Mouse (Mus musculus) MEL (cell line): Measurements from ENCODE around the gene Rnf145. TPM values are rescaled to one million over a fixed set of nuclear protein-coding genes. Genes with fewer than 3 reads are reported as not detected.

Experiments used
- DNase-seq: peaks from one replicate; pipeline ENCODE4 v3.0.0; 2011; ENCODE audit warnings: low read depth, low spot score
- H3K27ac ChIP-seq: 2 replicates; pipeline ENCODE4 v1.5.1; 2012; ENCODE audit warnings: low read depth, mild to moderate bottlenecking, control low read depth, low read length, moderate library complexity; ENCODE audit not compliant: control insufficient read depth
- H3K27me3 ChIP-seq, 2 experiments: fragments of 150-350 bp in 1 of 2; sonication (generic) in 1 of 2; 2 replicates each; pipeline ENCODE4 v1.6.1; 2012; ENCODE audit warnings: low read length in 2 of 2, mild to moderate bottlenecking in 2 of 2, improper control_type of control experiment in 1 of 2, moderate library complexity in 1 of 2; ENCODE audit not compliant: insufficient read depth in 2 of 2, control insufficient read depth in 1 of 2
- H3K36me3 ChIP-seq, 2 experiments: 2 replicates each; pipeline ENCODE4 v1.6.1; 2012 to 2014; ENCODE audit warnings: low read length in 2 of 2, improper control_type of control experiment in 1 of 2, inconsistent platforms in 1 of 2, mild to moderate bottlenecking in 1 of 2; ENCODE audit not compliant: insufficient read depth in 2 of 2, control insufficient read depth in 1 of 2
- H3K4me1 ChIP-seq, 2 experiments: fragments of 150-350 bp in 1 of 2; sonication (generic) in 1 of 2; 2 replicates each; pipeline ENCODE4 v1.6.1; 2012; ENCODE audit warnings: low read length in 2 of 2, improper control_type of control experiment in 1 of 2, mild to moderate bottlenecking in 1 of 2; ENCODE audit not compliant: insufficient read depth in 2 of 2, control insufficient read depth in 1 of 2
- H3K4me3 ChIP-seq, 2 experiments: fragments of 150-350 bp in 1 of 2; sonication (generic) in 1 of 2; 2 replicates each; pipeline ENCODE4 v1.5.1; 2012; ENCODE audit warnings: low read depth in 2 of 2, low read length in 2 of 2, mild to moderate bottlenecking in 2 of 2, moderate library complexity in 2 of 2, control low read depth in 1 of 2, improper control_type of control experiment in 1 of 2; ENCODE audit not compliant: control insufficient read depth in 1 of 2, insufficient read depth in 1 of 2
- H3K79me2 ChIP-seq: 2 replicates; pipeline ENCODE4 v1.6.1; 2012; ENCODE audit warnings: mild to moderate bottlenecking, low read length, moderate library complexity; ENCODE audit not compliant: control insufficient read depth, poor library complexity, insufficient read depth
- H3K9ac ChIP-seq: 2 replicates; pipeline ENCODE4 v1.6.1; 2012; ENCODE audit warnings: low read depth, mild to moderate bottlenecking, control low read depth, low read length, moderate library complexity; ENCODE audit not compliant: control insufficient read depth, poor library complexity, severe bottlenecking
- H3K9me3 ChIP-seq: fragments of 150-350 bp; sonication (generic); replicated peaks from 2 replicates; pipeline ENCODE4 v1.6.1; 2012; ENCODE audit warnings: mild to moderate bottlenecking, low read length, improper control_type of control experiment, moderate library complexity; ENCODE audit not compliant: insufficient read depth
- GABPA ChIP-seq: IDR thresholded peaks from 2 replicates; pipeline ENCODE4 v1.6.1; 2012; ENCODE audit warnings: low read depth, mild to moderate bottlenecking, inconsistent platforms, low read length, improper control_type of control experiment, moderate library complexity
- MAFK ChIP-seq: IDR thresholded peaks from 2 replicates; pipeline ENCODE4 v1.6.1; 2011; ENCODE audit warnings: low read depth, mild to moderate bottlenecking, low read length, improper control_type of control experiment, borderline replicate concordance
- MEF2A ChIP-seq: IDR thresholded peaks from 2 replicates; pipeline ENCODE4 v1.6.1; 2014; ENCODE audit warnings: low read depth, mild to moderate bottlenecking, inconsistent platforms, low read length, improper control_type of control experiment; ENCODE audit not compliant: poor library complexity, insufficient replicate concordance, severe bottlenecking; ENCODE audit errors: extremely low read depth
- POLR2A ChIP-seq, 2 experiments: IDR thresholded peaks; 2 replicates each; pipeline ENCODE4 v1.6.1; 2011 to 2012; ENCODE audit warnings: low read length in 2 of 2, mild to moderate bottlenecking in 2 of 2, control low read depth in 1 of 2, improper control_type of control experiment in 1 of 2, low read depth in 1 of 2, moderate library complexity in 1 of 2; ENCODE audit not compliant: control insufficient read depth in 1 of 2, insufficient read depth in 1 of 2, poor library complexity in 1 of 2
- POLR2AphosphoS2 ChIP-seq: IDR thresholded peaks from 2 replicates; pipeline ENCODE4 v1.6.1; 2011; ENCODE audit warnings: low read length, improper control_type of control experiment
- POLR2AphosphoS5 ChIP-seq: IDR thresholded peaks from 2 replicates; pipeline ENCODE4 v1.6.1; 2012; ENCODE audit warnings: low read depth, borderline replicate concordance, mild to moderate bottlenecking, inconsistent platforms, low read length, moderate library complexity, mixed read lengths
- RAD21 ChIP-seq: IDR thresholded peaks from 2 replicates; pipeline ENCODE4 v1.6.1; 2011; ENCODE audit warnings: mild to moderate bottlenecking, low read depth, low read length, improper control_type of control experiment
- TAL1 ChIP-seq: IDR thresholded peaks from 2 replicates; pipeline ENCODE4 v1.6.1; 2012; ENCODE audit warnings: mild to moderate bottlenecking, inconsistent platforms, low read length, moderate library complexity, mixed read lengths
- TCF12 ChIP-seq: IDR thresholded peaks from 2 replicates; pipeline ENCODE4 v1.6.1; 2014; ENCODE audit warnings: low read depth, mild to moderate bottlenecking, inconsistent platforms, low read length, improper control_type of control experiment, moderate library complexity
- UBTF ChIP-seq: IDR thresholded peaks from 2 replicates; pipeline ENCODE4 v1.6.1; 2012; ENCODE audit warnings: low read depth, mild to moderate bottlenecking, inconsistent platforms, low read length, improper control_type of control experiment, moderate library complexity, borderline replicate concordance; ENCODE audit not compliant: insufficient read depth
- USF1 ChIP-seq: IDR thresholded peaks from 2 replicates; pipeline ENCODE4 v1.6.1; 2014; ENCODE audit warnings: low read depth, mild to moderate bottlenecking, inconsistent platforms, low read length, improper control_type of control experiment, moderate library complexity
- USF2 ChIP-seq, 2 experiments: IDR thresholded peaks; 2 replicates each; pipeline ENCODE4 v1.6.1; 2011 to 2012; ENCODE audit warnings: improper control_type of control experiment in 2 of 2, low read length in 2 of 2, borderline replicate concordance in 1 of 2, inconsistent platforms in 1 of 2, low read depth in 1 of 2, mild to moderate bottlenecking in 1 of 2; ENCODE audit not compliant: insufficient read depth in 1 of 2
- ZC3H11A ChIP-seq: IDR thresholded peaks from 2 replicates; pipeline ENCODE4 v1.6.1; 2012; ENCODE audit warnings: low read depth, mild to moderate bottlenecking, inconsistent platforms, low read length, improper control_type of control experiment
- polyA plus RNA-seq, 2 experiments: library from polyadenylated mRNA; stranded (reverse) in 1 of 2; unstranded in 1 of 2; fragments of >175 nt in 1 of 2; fragments of >200 nt in 1 of 2; gene quantifications; 2 replicates each; pipeline versions ENCODE4 v1.2.1 to v1.2.4; 2012; ENCODE audit warnings: low replicate concordance in 2 of 2, low read depth in 1 of 2; ENCODE audit not compliant: insufficient read length in 2 of 2, insufficient read depth in 1 of 2, missing spikeins in 1 of 2
- total RNA-seq: library from RNA; depleted of rRNA; stranded (reverse); fragments of 300-350 nt; gene quantifications from 2 replicates; pipeline ENCODE4 v1.2.3, GENCODE M21; 2012

The Rnf145 gene
- total and polyA plus RNA-seq, 3 experiments, result 73.5 to 94.1 TPM; not detected in 1

DNA sequence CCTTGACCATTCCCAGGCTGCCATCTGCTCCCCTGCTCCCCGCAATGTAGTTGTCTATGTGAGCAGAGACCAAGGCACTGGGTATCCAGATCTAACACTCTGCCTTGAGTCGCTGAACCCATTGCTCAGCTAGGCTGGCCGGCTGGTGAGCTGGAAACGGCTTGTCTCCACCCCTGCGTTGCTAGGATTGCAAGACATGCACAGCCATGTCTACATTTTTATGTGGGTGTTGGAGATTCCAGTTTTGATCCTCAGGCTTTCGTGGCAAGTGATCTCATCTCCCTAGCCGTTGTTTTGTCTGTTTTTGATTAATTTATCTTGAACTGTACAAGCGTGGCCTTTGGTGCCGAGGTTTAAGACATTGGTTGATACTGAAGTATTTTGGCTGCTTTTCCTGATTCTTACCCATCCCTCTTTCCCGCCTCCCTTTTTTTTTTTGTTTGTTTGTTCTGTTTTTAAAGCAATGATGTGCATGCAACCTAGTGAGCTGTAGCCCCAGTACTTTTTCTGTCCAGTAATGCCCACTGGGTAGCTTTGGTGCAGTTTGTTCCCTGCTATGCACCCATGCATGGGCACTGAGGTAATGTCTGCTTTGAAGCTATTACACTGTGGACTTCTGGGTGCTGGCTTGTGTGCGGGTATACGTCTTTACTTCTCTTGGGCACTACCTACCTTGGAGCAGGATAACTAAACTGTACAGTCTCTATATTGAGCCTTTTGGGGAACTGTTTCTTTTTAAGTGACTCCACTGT lies 16.4 kb downstream of the Rnf145 start:
- Histone ChIP-seq H3K27ac (no peak overlapping the region), H3K4me1 (no peaks in the 10 kb centered on the region), H3K36me3 (peaks cover 2 to 65% of the 10 kb centered on the region in 2 experiments; a peak in 3 of 4 replicates), H3K27me3 (no peaks in the 10 kb centered on the region), H3K9ac (no peak overlapping the region), H3K9me3 (no peaks in the 10 kb centered on the region), H3K79me2 (peaks cover 9% of the 10 kb centered on the region; the same call in 1 of the 2 replicates), H3K4me3 (no peak overlapping the region)
- DNase-seq, result no peak
- TF ChIP-seq GABPA (no peak), POLR2A (IDR thresholded peaks at IDR 0.05; ENCODE audit: control insufficient read depth in 1 of 2, insufficient read depth in 1 of 2, low read depth in 1 of 2, low read length in 2 of 2, poor library complexity in 1 of 2) (peak in 1 of 2 experiments; percentile 28; a peak in 1 of 4 replicates), USF1 (no peak), RAD21 (no peak)

GRCm38 (mm10) chr11:44537403-44537802 lies 18.6 kb downstream of the Rnf145 start:
- H3K27ac ChIP-seq, result no peak overlapping the region
- H3K79me2 ChIP-seq, result peaks cover 2% of the 10 kb centered on the region; the same call in 1 of the 2 replicates
- DNase-seq, result no peak
- no peak overlapping the region for H3K4me3 ChIP-seq
- peaks cover 0 to 58% of the 10 kb centered on the region in 2 experiments; a peak in 2 of 4 replicates for H3K36me3 ChIP-seq
- no peaks in the 10 kb centered on the region for H3K27me3 ChIP-seq
- H3K4me1 ChIP-seq, result no peaks in the 10 kb centered on the region
- no peak for TF ChIP-seq POLR2AphosphoS2
- TF ChIP-seq USF2 (IDR thresholded peaks at IDR 0.05; ENCODE audit: borderline replicate concordance in 1 of 2, insufficient read depth in 1 of 2, low read depth in 1 of 2, low read length in 2 of 2), result no peak
- no peak for TF ChIP-seq TCF12
- TF ChIP-seq MAFK, result no peak
- TF ChIP-seq UBTF, result no peak
- TF ChIP-seq TAL1, result no peak
- TF ChIP-seq MEF2A, result no peak
- TF ChIP-seq ZC3H11A, result no peak
- no peak for TF ChIP-seq POLR2AphosphoS5
- H3K9ac ChIP-seq, result no peak overlapping the region
- H3K9me3 ChIP-seq, result no peaks in the 10 kb centered on the region
